14 mouse cellular contexts compared by ENCODE assay signal in genomic region chr1:98129111-98129510, GRCm38 (mm10).
"Had no signal": no experiment of that assay in that cellular context is flagged by ENCODE, and none has a peak within 500 bp of the region (broad histone marks: within the 10 kb centered on the region; RNA-seq: fewer than 3 reads in every experiment).

No protein-coding gene starts in this region.

- H3K4me1 ChIP-seq: hindbrain, embryonic 15.5 days; limb, embryonic 10.5 days; lung, embryonic 15.5 days; midbrain, embryonic 15.5 days; neural tube, embryonic 13.5 days had no signal

- DNase-seq: liver, embryonic 13.5 days; liver, postnatal 0 days; lung, postnatal 14 days; right cerebral cortex, postnatal 14 days; thymus, postnatal 36 days had no signal

- H3K27ac ChIP-seq: hindbrain, embryonic 15.5 days; left cerebral cortex, adult 2 months; limb, embryonic 10.5 days; liver, embryonic 13.5 days; lung, embryonic 15.5 days; macrophage; midbrain, embryonic 15.5 days; neural tube, embryonic 13.5 days had no signal

- H3K36me3 ChIP-seq: hindbrain, embryonic 15.5 days; limb, embryonic 10.5 days; liver, embryonic 13.5 days; lung, embryonic 15.5 days; midbrain, embryonic 15.5 days; neural tube, embryonic 13.5 days had no signal

- H3K9me3 ChIP-seq: hindbrain, embryonic 15.5 days; limb, embryonic 10.5 days; liver, embryonic 13.5 days; lung, embryonic 15.5 days; midbrain, embryonic 15.5 days; neural tube, embryonic 13.5 days had no signal

- ATAC-seq: midbrain, embryonic 15.5 days had no signal

- H3K4me3 ChIP-seq: hindbrain, embryonic 15.5 days; left cerebral cortex, adult 2 months; limb, embryonic 10.5 days; liver, embryonic 13.5 days; lung, embryonic 15.5 days; megakaryocyte, embryonic 14.5 days; midbrain, embryonic 15.5 days; neural tube, embryonic 13.5 days had no signal

- H3K9ac ChIP-seq: hindbrain, embryonic 15.5 days; liver, embryonic 13.5 days; liver, postnatal 0 days; lung, embryonic 15.5 days; midbrain, embryonic 15.5 days; neural tube, embryonic 13.5 days had no signal

- H3K27me3 ChIP-seq: hindbrain, embryonic 15.5 days; liver, embryonic 13.5 days; lung, embryonic 15.5 days; megakaryocyte, embryonic 14.5 days; midbrain, embryonic 15.5 days; neural tube, embryonic 13.5 days had no signal

- H3K4me2 ChIP-seq: hindbrain, embryonic 15.5 days; liver, embryonic 13.5 days; lung, embryonic 15.5 days; midbrain, embryonic 11.5 days; midbrain, embryonic 15.5 days; neural tube, embryonic 13.5 days had no signal
